Mouse (Mus musculus) liver, embryonic 16.5 days (tissue): ENCODE measurements at regions not wholly inside any gene's neighbourhood (a gene's known extent, or its start where the extent isn't known, plus 50 kb on each side); places are given as distances from the start of the nearest gene placed in this dataset.

Experiments used
- ATAC-seq: fragments of 200-750 bp; cut with Nextera tagmentation; 2 replicates; pipeline ENCODE4 v1.8.0; 2017; ENCODE audit warnings: low read depth, mild to moderate bottlenecking, moderate number of reproducible peaks, moderate library complexity
- H3K27ac ChIP-seq: fragments of 300-500 bp; sonication (generic); 2 replicates; pipeline ENCODE4 v1.5.1; 2014; ENCODE audit warnings: mild to moderate bottlenecking, low read length
- H3K27me3 ChIP-seq: fragments of 300-500 bp; sonication (generic); 2 replicates; pipeline ENCODE4 v1.6.1; 2014; ENCODE audit warnings: low read depth, low read length, mixed read lengths; ENCODE audit not compliant: control insufficient read depth, insufficient read depth
- H3K36me3 ChIP-seq: fragments of 300-500 bp; sonication (generic); 2 replicates; pipeline ENCODE4 v1.6.1; 2014; ENCODE audit warnings: mild to moderate bottlenecking; ENCODE audit not compliant: control insufficient read depth, insufficient read depth
- H3K4me1 ChIP-seq: fragments of 300-500 bp; sonication (generic); 2 replicates; pipeline ENCODE4 v1.6.1; 2014; ENCODE audit warnings: low read depth, low read length, mixed read lengths; ENCODE audit not compliant: control insufficient read depth
- H3K4me2 ChIP-seq: fragments of 300-500 bp; sonication (generic); 2 replicates; pipeline ENCODE4 v1.6.1; 2014; ENCODE audit warnings: low read depth, low read length, mixed read lengths
- H3K4me3 ChIP-seq: fragments of 300-500 bp; sonication (generic); 2 replicates; pipeline ENCODE4 v1.5.1; 2014; ENCODE audit warnings: low read depth, mild to moderate bottlenecking, low read length
- H3K9ac ChIP-seq: fragments of 300-500 bp; sonication (generic); 2 replicates; pipeline ENCODE4 v1.6.1; 2014; ENCODE audit warnings: low read depth, low read length
- H3K9me3 ChIP-seq: fragments of 300-500 bp; sonication (generic); replicated peaks from 2 replicates; pipeline ENCODE4 v1.6.1; 2016; ENCODE audit warnings: low read length; ENCODE audit not compliant: control insufficient read depth
- WGBS: fragments of 180-500 bp; shearing (Covaris S2); extraction: QIAGEN DNeasy Blood & Tissue Kit; methylation state at CpG from one replicate; pipeline ENCODE4 v1.1.7; 2014; ENCODE audit not compliant: insufficient replicate concordance; 5-methylcytosine and 5-hydroxymethylcytosine counted together

- no peak overlapping the region for H3K9ac ChIP-seq
- no peaks in the 10 kb centered on the region for H3K9me3 ChIP-seq
- no peak overlapping the region for H3K4me2 ChIP-seq
- ATAC-seq = no peak
- no peak overlapping the region for H3K27ac ChIP-seq
- H3K4me3 ChIP-seq = no peak overlapping the region
- no peaks in the 10 kb centered on the region for H3K36me3 ChIP-seq
- no peaks in the 10 kb centered on the region for H3K4me1 ChIP-seq
- WGBS = 49% methylated on average over 2 of the region's 2 CpGs
- peaks cover 16% of the 10 kb centered on the region for H3K27me3 ChIP-seq
These were observed 321.7 kb upstream of the Tnp1 start for GRCm38 (mm10) chr1:73337401-73337800.

DNA sequence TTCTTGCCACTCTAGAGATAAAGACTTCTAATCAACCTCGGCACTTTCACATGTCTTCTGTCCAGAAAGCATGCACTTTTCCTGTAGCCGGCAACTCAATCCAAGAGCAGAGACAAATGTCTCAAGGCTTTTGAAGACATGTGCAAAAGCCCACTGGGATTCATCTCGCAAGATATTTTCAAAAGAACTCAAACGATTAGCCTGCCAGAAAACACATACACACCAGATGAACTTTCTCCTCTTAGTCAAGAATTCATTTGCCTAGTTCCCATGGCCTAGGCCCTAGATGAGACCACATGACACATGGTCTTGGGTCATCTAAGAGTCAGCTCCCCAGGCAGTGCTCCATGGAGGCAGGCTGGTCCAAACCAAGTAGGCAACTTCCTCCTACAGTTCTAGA lies 293.8 kb upstream of the Tnp1 start:
- Histone ChIP-seq H3K4me1 (no peaks in the 10 kb centered on the region), H3K9ac (no peak overlapping the region), H3K9me3 (no peaks in the 10 kb centered on the region), H3K36me3 (no peaks in the 10 kb centered on the region), H3K27ac (no peak overlapping the region), H3K4me3 (no peak overlapping the region), H3K27me3 (no peaks in the 10 kb centered on the region), H3K4me2 (no peak overlapping the region)
- ATAC-seq = no peak
- 65% methylated on average over 4 of the region's 4 CpGs for WGBS

DNA sequence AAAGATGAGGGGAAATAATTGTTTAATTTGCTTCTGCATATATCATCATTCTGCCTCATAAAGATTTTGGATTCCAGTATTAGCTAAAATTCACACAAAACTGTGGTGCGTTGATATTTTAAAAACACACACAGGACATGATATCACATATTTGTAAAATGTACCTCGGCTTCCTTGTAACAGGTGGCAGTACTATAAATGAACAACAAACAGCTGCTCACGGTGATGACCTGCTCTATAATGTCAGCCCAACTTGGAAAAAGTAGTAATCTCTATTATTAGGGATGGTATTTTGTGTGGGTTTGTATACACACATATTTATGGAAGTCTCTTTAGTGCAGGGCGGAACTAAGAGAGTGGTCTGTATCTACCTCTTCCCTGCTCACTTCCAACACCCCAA lies 292.7 kb upstream of the Tnp1 start:
- H3K27me3 ChIP-seq = no peaks in the 10 kb centered on the region
- H3K9ac ChIP-seq = no peak overlapping the region
- no peaks in the 10 kb centered on the region for H3K9me3 ChIP-seq
- H3K4me2 ChIP-seq = no peak overlapping the region
- ATAC-seq = no peak
- no peak overlapping the region for H3K27ac ChIP-seq
- H3K4me1 ChIP-seq = no peaks in the 10 kb centered on the region
- H3K4me3 ChIP-seq = no peak overlapping the region
- no peaks in the 10 kb centered on the region for H3K36me3 ChIP-seq
- WGBS = 66% methylated on average over 4 of the region's 4 CpGs

GRCm38 (mm10) chr1:73307194-73307593 lies 291.5 kb upstream of the Tnp1 start:
- no peaks in the 10 kb centered on the region for H3K27me3 ChIP-seq
- 41% methylated on average over 3 of the region's 3 CpGs for WGBS
- H3K4me3 ChIP-seq = no peak overlapping the region
- no peak overlapping the region for H3K9ac ChIP-seq
- H3K27ac ChIP-seq = no peak overlapping the region
- no peak for ATAC-seq
- no peak overlapping the region for H3K4me2 ChIP-seq
- no peaks in the 10 kb centered on the region for H3K4me1 ChIP-seq
- H3K36me3 ChIP-seq = no peaks in the 10 kb centered on the region
- H3K9me3 ChIP-seq = no peaks in the 10 kb centered on the region

DNA sequence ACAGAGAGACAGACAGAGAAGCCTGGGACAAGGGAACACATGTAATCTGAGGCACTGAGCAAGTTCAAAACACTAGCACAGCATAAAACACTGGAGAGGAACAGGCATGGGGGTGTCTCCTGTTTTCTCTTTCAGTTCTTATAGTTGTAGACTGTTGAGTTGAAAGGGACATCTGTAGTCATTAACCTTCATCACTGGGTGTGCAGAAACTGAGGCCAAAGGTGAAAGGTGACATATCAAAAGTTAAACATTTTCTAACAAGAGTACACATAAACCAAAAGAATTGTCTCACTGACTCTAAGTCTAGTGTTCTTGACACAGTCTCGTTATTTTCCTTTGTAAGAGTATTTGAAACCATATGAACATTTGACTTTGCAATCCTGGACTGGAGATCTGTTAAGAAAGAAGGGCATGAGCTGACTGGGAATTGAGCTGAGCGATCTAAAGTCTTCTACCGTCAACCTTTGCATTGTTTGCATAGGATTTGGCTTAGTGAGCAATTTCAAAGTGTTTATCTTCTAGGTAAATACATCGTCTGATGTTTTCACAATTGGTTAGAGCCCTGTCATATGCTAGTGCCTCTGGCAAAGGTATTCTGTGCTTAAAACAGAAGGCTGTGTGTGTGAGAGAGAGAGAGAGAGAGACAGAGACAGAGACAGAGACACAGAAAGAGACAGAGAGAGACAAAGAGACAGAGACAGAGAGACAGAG lies 284.4 kb upstream of the Tnp1 start:
- Histone ChIP-seq H3K27me3 (no peaks in the 10 kb centered on the region), H3K27ac (no peak overlapping the region), H3K9me3 (no peaks in the 10 kb centered on the region), H3K4me3 (no peak overlapping the region), H3K9ac (no peak overlapping the region), H3K4me1 (no peaks in the 10 kb centered on the region), H3K4me2 (no peak overlapping the region; the same call in 1 of the 2 replicates), H3K36me3 (no peaks in the 10 kb centered on the region)
- ATAC-seq = peak; percentile 64
- WGBS = 43% methylated on average over 4 of the region's 4 CpGs

DNA sequence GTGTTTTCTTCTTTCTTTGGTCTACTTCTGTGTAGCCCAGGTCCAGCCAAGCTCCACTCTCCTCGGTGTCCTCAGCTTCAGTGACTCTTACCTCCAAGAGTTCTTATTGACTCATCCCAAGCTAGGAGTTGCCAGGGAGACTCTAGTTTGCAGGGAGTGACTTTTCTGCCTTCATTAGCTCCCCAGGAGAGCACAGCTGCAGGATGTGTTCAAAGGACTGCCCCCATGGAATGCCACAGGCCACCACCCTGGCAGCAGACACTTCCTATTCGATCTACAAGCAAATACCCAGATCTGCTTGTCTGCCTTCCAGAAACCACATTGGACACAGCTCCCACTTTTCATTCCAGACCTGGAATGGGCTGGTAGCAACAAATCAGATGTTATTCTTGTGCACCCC lies 269.6 kb upstream of the Tnp1 start:
- Histone ChIP-seq H3K4me3 (no peak overlapping the region), H3K9ac (no peak overlapping the region), H3K27ac (no peak overlapping the region), H3K36me3 (no peaks in the 10 kb centered on the region), H3K4me2 (no peak overlapping the region), H3K9me3 (no peaks in the 10 kb centered on the region; the same call in 1 of the 2 replicates), H3K27me3 (no peaks in the 10 kb centered on the region), H3K4me1 (no peaks in the 10 kb centered on the region)
- ATAC-seq = no peak
- WGBS = 51% methylated on average over 2 of the region's 2 CpGs

DNA sequence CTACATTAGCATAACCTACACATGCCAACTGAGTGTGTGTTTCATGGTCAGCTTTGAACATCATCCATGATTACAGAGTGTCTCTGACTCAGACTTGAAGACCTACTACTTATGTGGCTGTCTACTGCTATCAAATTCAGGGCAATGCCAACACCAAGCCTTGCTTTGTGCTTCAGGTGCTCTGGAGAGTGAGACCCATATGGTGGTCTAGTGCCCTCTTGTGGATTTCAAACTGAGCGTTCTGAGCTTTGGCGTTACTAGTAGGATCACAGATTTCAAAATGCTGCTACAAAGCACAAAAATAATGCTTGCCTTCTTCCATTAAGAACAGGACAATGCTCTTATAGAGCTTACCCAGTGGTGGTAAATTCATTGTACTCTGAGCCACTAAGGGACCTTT lies 258.8 kb upstream of the Tnp1 start:
- Histone ChIP-seq H3K27me3 (no peaks in the 10 kb centered on the region), H3K4me2 (no peak overlapping the region), H3K27ac (no peak overlapping the region), H3K9ac (no peak overlapping the region), H3K4me1 (no peaks in the 10 kb centered on the region), H3K4me3 (no peak overlapping the region), H3K36me3 (no peaks in the 10 kb centered on the region), H3K9me3 (no peaks in the 10 kb centered on the region)
- 29% methylated on average over 2 of the region's 2 CpGs for WGBS
- ATAC-seq = no peak

GRCm38 (mm10) chr1:73270787-73271391 lies 255.2 kb upstream of the Tnp1 start:
- Histone ChIP-seq H3K27me3 (no peaks in the 10 kb centered on the region), H3K4me1 (no peaks in the 10 kb centered on the region), H3K4me3 (no peak overlapping the region), H3K4me2 (no peak overlapping the region), H3K27ac (no peak overlapping the region), H3K9ac (no peak overlapping the region), H3K9me3 (no peaks in the 10 kb centered on the region), H3K36me3 (no peaks in the 10 kb centered on the region)
- WGBS = 37% methylated on average over 6 of the region's 6 CpGs
- ATAC-seq = no peak

GRCm38 (mm10) chr1:73269051-73269755 lies 253.5 kb upstream of the Tnp1 start:
- 48% methylated on average over 7 of the region's 7 CpGs for WGBS
- no peak overlapping the region for H3K27ac ChIP-seq
- no peaks in the 10 kb centered on the region for H3K27me3 ChIP-seq
- no peaks in the 10 kb centered on the region for H3K36me3 ChIP-seq
- H3K4me1 ChIP-seq = no peaks in the 10 kb centered on the region
- H3K9ac ChIP-seq = no peak overlapping the region
- H3K4me2 ChIP-seq = no peak overlapping the region
- no peaks in the 10 kb centered on the region for H3K9me3 ChIP-seq
- no peak for ATAC-seq
- H3K4me3 ChIP-seq = no peak overlapping the region
